Mouse (Mus musculus) left cerebral cortex, postnatal 4 days (tissue): ENCODE measurements around the gene Idnk. TPM values are rescaled to one million over a fixed set of nuclear protein-coding genes. Genes with fewer than 3 reads are reported as not detected.

Source experiments
- DNase-seq: peaks from one replicate; pipeline ENCODE4 v3.0.0-alpha.2; 2022
- intact Hi-C: fragments of 180-260 bp; cut with DNase I; formaldehyde crosslinking; loops from one replicate; pipeline ENCODE4 v1.15.1; 2025
- total RNA-seq, 2 experiments: library from RNA; stranded (reverse); gene quantifications; 2 replicates each; pipeline ENCODE4 v1.2.3; 2021

The Idnk gene
- 10 to 100 TPM; 23.1 to 25.5 TPM for total RNA-seq

DNA sequence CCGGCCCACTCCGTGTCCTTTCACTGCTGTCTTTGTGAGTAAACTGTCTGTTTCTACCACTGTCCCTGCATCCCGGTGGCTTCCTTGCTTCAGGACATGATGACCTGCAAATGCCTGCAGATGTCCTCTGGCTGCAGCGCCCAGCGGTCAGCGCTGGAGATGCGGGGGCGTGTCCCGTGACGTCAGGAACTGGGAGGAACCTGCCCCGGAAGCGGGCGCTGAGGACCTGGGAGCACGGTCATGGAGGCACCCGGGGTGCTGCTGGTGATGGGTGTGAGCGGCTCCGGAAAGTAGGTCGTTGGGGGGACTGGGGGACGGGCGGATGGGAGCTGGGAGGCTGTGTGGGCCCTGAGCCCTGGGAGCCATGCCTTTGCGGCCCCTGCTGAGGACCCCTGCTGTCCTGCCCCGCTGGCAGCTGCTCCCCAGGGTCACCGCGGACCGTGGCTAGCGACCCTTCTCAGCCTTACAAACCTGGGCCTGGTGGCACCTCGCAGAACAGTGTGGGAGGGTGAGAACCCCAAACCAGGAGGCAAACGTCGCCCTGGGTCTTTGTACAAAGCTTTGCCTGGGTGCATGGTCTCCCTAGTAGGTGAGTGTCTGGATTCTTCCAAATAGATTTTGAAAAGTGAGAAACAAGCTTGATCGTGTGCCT, at the start of gene Idnk:
Gene Idnk (plus strand): TSS at position 203 of the 652 bp plus-strand sequence.
- intact Hi-C loops = loop anchor here (10.0 kb wide), 2 partner anchors 117 to 227 kb away; partner anchors contain the start of genes 2210016F16Rik and Gkap1

DNA sequence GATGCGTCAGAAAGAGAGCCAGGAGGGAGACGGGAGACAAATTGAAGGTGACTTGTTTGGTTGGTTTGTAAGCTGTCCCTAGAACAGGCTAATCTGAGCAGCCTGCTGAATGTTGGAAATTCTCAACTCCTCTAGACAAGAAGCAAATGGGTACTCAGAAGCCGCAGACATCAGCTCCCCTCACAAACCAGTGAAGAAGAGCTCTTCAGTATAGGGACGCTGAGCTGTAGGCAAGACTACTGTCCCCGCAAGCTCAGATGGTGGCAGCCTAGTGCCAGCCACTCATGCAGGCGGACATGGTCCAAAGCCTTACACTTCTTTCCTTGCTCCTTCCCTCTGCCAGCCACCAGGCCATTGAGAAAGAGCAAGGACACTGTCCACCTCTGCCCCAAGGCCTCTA, 46.1 kb upstream of the Idnk start:
- DNase-seq = no peak
- intact Hi-C loops = no loop called here

More for the DNA sequence above, at the start of gene Idnk:
- peak; percentile 88 for DNase-seq

DNA sequence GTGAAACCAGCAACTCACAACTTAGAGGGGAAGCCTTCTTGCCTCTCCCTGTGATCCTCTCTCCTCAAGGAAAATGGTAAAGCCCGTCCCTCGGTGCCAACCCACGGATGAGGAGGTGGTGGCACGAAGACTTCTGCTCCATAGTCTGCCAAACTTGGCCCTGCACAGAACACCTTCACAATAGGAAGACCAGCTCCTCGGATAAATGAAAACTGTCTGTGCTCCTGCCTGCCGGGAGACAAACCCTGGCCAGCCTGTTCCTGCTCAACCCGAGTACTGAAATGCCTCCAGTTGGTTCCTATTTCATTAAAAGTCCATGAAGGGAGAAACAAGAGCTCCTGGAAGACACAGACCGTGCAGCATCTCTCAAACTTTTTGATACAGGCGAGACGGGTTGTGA, 45.3 kb upstream of the Idnk start:
- intact Hi-C loops = no loop called here
- DNase-seq = no peak

DNA sequence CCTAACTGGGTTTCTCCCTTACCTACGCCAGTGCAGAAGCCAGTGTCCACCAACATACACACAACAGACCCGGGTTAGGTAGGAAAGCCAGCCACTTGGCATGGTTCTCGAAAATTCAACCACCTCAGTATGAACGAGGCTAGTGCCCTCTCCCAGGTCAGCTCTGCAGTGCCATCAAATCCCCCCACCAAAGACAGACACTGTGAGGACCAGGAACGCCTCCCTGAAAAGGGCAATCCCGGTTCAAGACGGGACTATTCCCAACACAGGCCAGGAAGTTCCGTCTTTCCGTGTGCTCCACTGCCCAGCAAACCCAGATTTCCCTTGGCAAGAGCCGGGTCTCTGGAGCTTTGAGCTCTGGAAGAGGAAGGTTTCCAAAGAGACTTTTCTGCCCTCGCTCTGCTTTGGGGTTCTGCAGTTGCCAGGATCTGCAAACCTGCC, 44.8 kb upstream of the Idnk start:
- intact Hi-C loops = no loop called here
- DNase-seq = peak; percentile 26

DNA sequence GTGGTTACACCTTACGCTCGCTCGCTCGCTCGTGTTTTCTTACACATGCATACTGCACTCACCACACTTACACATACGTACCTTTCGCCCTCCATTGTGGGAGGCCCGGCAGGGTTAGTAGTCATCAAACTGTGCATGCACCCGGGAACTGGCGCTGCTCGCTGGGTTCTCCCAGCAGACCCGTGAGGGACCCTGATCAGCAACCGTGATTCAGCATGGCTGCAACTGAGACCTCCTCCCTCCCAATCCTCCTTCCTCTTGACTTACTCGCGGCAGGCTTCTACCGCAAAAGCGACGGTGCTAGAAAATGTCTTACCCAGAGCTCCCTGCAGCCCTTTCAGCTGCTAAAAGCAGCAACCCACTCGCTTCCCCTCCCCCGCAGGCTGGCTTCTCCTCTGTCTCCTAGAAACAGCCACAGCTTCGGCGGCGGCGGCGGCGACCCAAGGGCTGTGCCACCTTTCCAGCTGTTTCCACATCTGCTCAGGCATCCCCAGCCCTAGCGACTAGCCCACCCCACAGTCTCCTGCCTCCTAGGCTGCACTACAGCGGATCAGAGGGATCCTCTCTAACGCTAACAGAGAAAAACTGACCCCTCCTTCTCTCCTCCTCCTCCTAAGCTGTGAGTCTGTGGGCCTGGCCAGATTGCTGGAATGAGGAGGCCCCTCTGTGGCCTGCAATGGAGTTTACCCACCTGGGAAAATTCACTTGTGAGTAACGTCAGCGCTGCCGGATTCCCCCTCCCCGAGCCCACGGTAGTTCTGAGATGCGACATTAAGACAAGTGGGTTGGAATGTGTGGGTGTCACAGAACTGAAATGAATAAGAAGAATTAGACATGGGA, 44.2 kb upstream of the Idnk start, which contains the start of gene Klhl3:
Gene Klhl3 (minus strand): TSS at position 532 of the 840 bp plus-strand sequence.
- DNase-seq = peak; percentile 71
- intact Hi-C loops = no loop called here

DNA sequence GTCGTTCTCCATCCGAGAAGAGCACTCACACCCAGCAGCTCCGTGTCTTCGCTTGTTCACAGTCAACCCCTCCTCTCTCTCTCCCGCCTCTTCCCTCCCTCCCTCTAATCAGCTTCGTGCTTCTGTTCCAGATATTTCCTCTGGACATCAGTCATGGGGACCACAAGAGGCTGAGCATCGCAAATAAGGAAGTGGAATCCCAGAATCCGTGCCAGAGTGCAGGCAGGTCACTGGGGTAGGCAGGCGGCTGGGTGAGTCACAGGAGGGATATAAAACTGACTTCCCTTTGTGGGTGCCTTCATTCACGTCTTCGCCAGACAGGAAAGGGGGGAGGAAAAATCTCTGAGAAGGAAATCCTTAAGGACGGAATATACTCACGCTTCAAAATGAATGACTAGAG, 42.2 kb upstream of the Idnk start:
- no peak for DNase-seq
- intact Hi-C loops = no loop called here

DNA sequence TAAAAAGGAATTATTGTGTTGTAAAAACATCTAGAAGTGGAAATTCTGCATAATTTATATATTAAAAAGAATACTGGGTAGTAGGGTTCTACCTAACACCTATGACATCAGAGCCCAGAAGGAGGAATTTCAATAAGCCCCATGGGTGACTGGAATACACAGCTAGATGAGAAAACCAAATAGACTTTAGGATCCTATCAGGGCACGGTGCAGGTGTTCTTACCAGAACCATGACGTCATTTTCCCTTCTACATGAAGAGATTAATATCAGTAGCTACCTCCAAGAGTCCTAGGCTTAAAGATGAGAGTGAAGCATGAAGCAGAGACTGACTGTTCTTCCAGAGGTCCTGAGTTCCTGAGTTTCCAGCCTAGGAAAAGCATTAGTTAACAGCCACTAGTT, 40.6 kb upstream of the Idnk start:
- intact Hi-C loops = loop anchor here (2.0 kb wide), 1 partner anchor 104 kb away; no protein-coding TSS in a partner anchor
- no peak for DNase-seq

DNA sequence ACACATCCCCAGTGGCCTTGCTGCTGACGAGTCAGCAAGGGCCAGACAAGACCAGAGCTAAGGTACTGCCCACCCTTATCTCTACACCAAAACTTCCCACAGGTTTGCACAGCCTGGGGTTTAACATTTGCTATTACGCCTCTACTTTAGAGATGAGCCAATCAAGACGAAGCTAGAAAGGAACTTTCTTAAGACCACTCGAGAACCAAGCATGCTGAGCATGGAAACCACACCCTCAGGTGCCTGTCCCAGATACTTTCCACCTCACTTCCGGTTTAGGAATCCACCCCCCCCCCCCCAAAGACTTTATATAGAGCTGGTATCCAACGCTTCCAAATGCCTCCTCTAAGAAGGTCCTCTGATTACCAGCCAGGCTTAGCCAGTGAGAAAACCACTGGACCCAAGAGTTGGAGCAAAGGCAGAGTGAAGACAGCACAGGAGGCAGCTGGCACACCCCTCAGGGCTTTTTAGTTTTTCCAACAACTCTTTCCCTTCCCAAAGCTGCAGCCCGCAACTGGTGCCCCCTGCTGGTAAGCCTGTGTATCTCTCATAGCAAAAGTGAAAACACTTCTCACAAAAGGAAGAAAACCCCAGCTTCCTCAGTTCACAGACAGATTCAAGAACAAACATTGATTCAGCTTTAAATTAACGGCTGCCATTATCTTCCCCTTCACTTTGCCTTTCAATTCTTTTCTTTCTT, 40.0 kb upstream of the Idnk start:
- intact Hi-C loops = loop anchor here (2.0 kb wide), 1 partner anchor 105 kb away; no protein-coding TSS in a partner anchor
- DNase-seq = peak; percentile 71

DNA sequence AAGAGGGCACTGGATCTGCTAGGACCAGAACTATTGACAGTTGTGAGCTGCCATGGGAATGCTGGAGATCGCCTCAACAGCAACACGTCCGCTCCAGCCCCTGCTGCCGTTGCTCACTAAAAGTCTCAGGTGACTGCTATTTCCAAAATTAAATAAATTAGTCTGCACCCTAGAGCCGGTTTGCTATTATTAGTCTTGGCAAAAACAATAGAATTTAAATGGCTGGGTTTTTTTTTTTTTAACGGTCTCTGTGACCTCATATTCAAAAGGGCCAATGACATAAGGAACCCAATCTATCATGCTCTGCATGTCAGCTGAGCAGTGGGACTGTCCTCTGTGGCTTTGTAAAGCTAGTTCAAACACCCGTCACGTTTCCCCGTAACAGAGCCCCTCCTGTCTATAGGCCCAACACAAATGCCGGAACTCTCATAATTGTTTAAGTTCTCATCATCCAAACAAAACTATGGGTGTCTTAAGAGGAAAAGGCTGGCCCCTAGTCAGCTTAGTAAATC, 34.6 kb upstream of the Idnk start:
- no peak for DNase-seq
- intact Hi-C loops = no loop called here

DNA sequence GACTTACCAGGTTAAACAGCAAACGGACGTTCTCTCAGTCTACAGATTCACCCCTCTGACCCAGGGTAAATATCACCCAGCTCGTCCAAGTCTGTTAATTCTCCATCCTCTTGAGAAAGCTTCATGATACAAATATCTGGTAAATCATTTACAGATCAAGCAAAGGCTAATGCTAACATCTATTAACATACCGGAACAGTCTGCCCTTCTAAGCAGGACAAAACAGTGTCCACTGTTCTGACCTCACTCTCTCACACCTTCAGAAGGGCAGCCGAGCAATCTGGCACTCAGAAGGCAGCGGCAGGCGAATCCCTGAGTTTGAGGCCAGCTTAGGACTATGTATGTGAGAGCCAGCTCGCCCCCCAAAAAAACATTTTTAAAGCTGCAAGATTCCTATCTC, 34.1 kb upstream of the Idnk start:
- DNase-seq = no peak
- intact Hi-C loops = no loop called here

DNA sequence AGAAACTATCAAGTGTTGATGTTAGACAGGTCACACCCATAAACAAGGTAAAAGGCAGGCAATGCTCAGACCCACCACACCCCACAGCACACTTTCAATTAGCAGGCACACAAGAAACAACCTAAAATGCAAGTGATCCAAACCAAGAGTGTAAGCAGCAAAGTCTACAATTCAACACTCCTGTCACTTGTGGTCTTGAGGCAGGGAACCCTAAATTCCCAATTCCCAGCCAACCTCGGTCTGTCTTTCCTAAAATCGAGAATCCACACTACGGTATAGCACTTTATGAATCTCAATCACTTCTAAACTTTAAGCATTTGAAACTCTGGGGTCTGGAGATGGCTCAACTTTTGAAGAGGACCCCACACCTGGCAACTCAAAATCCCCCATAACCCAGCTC, 33.2 kb upstream of the Idnk start:
- DNase-seq = no peak
- intact Hi-C loops = no loop called here

DNA sequence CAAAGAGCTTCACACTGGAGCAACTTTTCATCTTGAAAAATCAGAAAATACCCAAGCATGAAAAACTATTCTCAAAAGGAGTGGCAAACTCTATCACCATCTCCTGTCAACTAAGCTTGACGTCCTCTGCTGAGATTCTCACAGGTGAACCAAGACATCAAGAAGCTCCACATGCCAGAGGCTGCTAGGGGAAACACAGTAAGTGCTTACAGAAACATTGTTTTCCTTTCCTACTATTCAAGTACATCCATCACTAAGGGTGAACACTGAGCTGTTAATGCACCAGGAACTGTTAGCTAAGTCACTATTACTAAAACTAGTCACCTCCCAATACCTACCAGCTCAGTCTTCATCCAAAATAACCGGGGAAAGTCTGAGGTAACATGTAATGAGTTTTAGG, 32.5 kb upstream of the Idnk start:
- intact Hi-C loops = no loop called here
- no peak for DNase-seq

DNA sequence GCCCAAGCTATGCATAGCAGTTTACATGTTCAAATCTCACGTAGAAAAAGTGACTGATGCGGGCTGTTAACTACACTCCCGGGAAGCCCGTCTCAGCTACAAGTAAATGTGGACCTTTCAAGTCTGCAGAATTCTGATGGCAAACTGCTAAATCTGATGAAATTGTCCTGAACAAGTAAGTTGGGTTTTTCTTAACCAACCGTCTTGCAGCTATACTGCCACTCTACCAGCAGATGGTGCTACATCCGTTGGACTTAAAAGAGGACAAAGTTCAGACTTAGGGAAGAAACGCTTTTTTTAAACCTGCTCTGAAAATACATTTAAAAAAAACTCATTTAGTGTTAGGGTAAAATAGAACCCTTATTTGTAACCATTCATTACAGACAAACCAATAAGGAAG, 31.3 kb upstream of the Idnk start:
- DNase-seq = no peak
- intact Hi-C loops = no loop called here

DNA sequence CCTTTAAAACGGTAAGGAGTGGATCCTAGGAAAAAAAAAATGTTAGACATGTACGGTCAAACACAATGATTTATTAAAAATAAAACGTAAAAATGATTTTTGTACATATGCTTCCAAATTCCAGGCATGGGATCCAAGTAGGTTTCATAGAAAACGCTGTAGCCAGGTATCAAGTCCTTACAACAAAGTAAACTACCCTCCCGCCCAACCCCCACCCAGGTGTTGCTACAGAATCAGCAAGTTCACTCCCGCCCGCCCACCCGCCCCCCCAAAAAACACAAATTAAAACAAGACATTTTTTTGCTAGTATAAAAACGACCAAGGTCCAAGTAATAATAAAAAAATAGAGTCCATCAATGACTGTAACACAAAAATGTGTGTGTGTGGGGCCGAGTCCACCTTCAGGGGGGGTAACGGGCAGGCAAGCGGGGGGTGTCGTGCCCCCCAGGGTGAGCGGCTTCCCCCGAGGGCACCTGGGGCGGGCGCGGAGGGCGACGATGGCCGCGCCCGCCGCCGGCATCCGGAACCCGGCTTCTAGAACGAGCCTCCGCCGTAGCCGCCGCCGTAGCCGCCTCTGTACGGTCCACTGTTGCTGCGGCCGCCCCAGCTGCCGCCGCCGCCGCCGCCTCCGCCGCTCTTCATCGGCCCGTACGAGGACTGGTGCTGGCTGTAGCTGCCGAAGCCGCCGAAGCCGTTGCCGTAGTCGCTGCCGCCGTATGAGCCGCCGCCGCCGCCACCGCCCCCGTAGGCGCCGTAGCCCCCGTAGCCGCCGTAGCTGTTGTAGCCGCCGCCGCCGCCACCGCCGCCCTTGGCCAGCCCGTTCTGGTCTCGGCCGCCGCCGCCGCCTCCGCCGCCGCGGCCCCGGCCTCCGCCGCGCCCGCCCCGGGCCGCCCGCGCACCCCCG, 30.3 kb upstream of the Idnk start:
- intact Hi-C loops = no loop called here
- no peak for DNase-seq

DNA sequence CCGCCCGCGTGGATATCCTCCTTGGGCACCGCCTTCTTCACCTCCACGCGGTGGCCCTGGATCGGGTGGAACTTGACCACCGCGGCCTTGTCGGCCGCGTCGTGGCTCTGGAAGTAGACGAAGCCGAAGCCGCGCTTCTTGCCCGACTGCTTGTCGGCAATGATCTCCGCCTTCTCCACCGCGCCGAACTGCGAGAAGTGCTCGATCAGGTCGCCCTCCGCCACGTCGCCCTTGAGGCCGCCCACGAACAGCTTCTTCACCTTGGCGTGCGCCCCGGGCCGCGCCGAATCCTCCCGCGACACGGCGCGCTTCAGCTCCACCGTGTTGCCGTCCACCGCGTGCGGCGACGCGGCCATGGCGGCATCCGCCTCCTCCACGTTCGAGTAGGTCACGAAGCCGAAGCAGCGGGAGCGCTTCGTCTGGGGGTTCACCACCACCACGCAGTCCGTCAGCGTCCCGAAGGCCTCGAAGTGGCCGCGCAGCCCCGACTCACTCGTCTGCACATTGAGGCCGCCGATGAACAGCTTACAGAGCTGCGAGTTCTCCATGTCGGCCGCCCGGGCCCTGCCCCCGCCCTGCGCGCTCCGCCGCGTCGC, 29.6 kb upstream of the Idnk start:
- intact Hi-C loops = no loop called here
- no peak for DNase-seq

DNA sequence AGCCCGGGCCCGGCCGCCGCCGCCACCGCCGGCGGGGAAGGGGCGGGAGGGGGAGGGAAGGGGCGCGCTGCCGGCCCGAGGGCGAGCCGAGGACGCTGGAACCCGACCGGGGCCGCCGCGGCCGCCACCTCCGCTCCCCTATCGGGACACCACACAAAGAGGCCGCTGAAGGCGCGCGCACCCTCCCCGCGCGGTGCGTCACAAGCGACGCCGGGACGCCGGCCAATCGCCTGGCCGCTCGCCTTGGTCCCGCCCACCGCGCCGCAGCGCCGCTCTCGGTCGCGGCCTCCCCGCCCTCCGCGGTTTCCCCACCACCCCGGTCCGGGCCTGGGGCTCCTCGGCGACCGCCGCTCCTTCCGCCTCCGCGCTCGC, 29.1 kb upstream of the Idnk start, which contains the start of gene Hnrnpa0:
Gene Hnrnpa0 (minus strand): TSS at position 161 of the 372 bp plus-strand sequence.
- DNase-seq = peak; percentile 97

DNA sequence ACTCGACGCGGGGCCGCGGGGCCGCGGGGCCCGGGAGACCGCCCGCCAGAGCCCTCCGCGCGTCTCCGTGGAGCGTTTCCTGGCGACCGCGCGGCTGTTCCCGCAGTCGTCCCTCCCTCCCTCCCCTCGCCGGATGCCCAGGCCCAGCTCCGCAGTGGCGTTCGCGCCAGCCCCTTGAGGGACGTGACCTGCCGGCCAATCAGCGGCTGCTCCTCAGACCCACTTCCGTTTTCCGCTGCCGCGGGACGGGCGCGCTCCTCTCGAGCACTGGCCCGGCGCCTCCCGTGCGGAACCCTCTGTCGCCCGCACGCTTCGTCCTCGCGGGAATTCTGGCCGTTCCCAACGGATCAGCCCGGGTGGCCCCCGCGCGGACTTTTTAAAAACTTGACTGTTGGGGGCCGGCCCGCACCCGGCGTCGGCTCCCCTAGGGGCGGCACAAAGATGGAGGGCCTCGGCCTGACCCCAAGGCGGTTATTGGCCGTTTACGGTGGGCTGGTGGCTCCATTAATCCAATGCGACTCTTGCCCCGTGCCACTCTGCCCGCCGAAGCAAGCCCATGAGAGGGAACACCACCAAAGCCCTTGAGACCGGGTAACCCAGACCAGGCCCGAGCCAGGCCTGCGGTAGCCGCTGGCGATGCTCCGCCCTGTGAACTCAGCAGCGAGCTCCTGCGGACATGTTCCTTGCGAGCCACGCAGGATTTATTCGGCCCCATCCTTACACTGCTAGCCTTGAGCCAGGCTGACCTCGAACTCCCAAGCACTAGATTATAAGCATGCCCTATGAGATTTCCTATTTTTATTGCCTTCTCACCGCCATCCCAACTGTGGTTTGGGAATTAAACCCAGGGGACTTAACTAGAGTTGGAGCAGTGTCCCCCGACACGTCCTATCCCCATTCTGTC, 28.4 kb upstream of the Idnk start:
- intact Hi-C loops = no loop called here
- DNase-seq = peak; percentile 98

More for the DNA sequence above, 29.1 kb upstream of the Idnk start, which contains the start of gene Hnrnpa0:
- intact Hi-C loops = no loop called here

DNA sequence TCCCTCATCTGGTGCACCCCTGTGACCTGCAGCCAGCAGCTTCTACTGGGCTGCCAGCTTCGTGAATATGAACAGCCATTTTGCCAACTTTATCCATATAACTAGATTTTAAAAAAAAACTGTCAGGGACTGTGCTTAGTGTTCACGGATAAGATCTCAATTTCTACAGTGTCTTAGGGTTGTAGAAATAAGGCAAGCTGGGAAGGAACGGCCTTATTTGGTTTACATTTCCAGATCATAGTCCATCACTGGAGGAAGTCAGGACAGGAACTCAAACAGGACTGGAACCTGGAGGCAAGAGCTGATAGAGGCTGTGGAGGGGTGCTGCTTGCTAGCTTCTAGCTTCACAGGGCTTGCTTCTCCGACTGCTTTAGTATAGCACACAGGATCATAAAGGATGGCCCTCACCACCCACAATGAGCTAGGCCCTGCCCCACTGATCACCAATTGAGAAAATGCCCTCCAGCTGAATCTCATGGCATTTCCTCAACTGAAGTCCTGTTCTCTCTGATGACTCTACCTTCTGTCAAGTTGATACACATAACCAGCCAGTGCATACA, 27.7 kb upstream of the Idnk start:
- intact Hi-C loops = no loop called here
- no peak for DNase-seq
